Mouse (Mus musculus): ENCODE results near the gene Zfp30. TPM values are rescaled to one million over a fixed set of nuclear protein-coding genes. Genes with fewer than 3 reads are reported as not detected.
A peak's percentile ranks its signal among the peaks of the same experiment; 100 is the strongest.

Gene Zfp30
- polyA plus RNA-seq, 1 experiment, result 2.4 TPM

- Histone ChIP-seq H3K27me3 (ENCODE audit: control insufficient read depth, insufficient read depth, low read length, poor library complexity, severe bottlenecking) (no peaks in the 10 kb centered on the region), H3K9me3 (replicated peaks; ENCODE audit: control insufficient read depth, insufficient read depth, low read length, poor library complexity, severe bottlenecking) (no peaks in the 10 kb centered on the region), H3K4me1 (ENCODE audit: control insufficient read depth, insufficient read depth, low read length) (no peaks in the 10 kb centered on the region), H3K4me3 (ENCODE audit: low read depth, low read length) (peak within 1 kb of the TSS; percentile 95), H3K36me3 (ENCODE audit: control insufficient read depth, insufficient read depth, low read length, poor library complexity, severe bottlenecking) (peaks cover 5% of the 10 kb centered on the region; the same call in 1 of the 2 replicates), H3K27ac (ENCODE audit: insufficient read depth, low read length) (peak within 1 kb of the TSS; percentile 81; the same call in 1 of the 2 replicates), H3K9ac (ENCODE audit: low read depth, poor library complexity, severe bottlenecking) (peak within 1 kb of the TSS; percentile 87)
- TF ChIP-seq EP300 (IDR thresholded peaks at IDR 0.05; ENCODE audit: insufficient read depth, low read depth, low read length), result no peak
- TF ChIP-seq CTCF (IDR thresholded peaks at IDR 0.05; ENCODE audit: low read depth, low read length), result no peak
- no peak for TF ChIP-seq POLR2A (IDR thresholded peaks at IDR 0.05; ENCODE audit: insufficient read depth, low read length)
Measured at GRCm38 (mm10) chr7:29768090-29768900, 15.5 kb upstream of the Zfp30 start, which contains the start of gene Zfp84. Gene Zfp84, plus strand, starts transcription at chr7:29768552.

- Histone ChIP-seq H3K9me3 (replicated peaks; ENCODE audit: control insufficient read depth, insufficient read depth, low read length, poor library complexity, severe bottlenecking) (no peaks in the 10 kb centered on the region), H3K36me3 (ENCODE audit: control insufficient read depth, insufficient read depth, low read length, poor library complexity, severe bottlenecking) (peaks cover 8% of the 10 kb centered on the region), H3K4me3 (ENCODE audit: low read depth, low read length) (peak overlapping the region; percentile 95), H3K9ac (ENCODE audit: low read depth, poor library complexity, severe bottlenecking) (peak overlapping the region; percentile 87), H3K27ac (ENCODE audit: insufficient read depth, low read length) (no peak overlapping the region), H3K27me3 (ENCODE audit: control insufficient read depth, insufficient read depth, low read length, poor library complexity, severe bottlenecking) (no peaks in the 10 kb centered on the region), H3K4me1 (ENCODE audit: control insufficient read depth, insufficient read depth, low read length) (no peaks in the 10 kb centered on the region)
- TF ChIP-seq POLR2A (IDR thresholded peaks at IDR 0.05; ENCODE audit: insufficient read depth, low read length), result no peak
- no peak for TF ChIP-seq CTCF (IDR thresholded peaks at IDR 0.05; ENCODE audit: low read depth, low read length)
- no peak for TF ChIP-seq EP300 (IDR thresholded peaks at IDR 0.05; ENCODE audit: insufficient read depth, low read depth, low read length)
Measured at GRCm38 (mm10) chr7:29768980-29769379, 14.8 kb upstream of the Zfp30 start.

GRCm38 (mm10) chr7:29773503-29773902 lies 10.3 kb upstream of the Zfp30 start:
- Histone ChIP-seq H3K4me3 (ENCODE audit: low read depth, low read length) (no peak overlapping the region), H3K9me3 (replicated peaks; ENCODE audit: control insufficient read depth, insufficient read depth, low read length, poor library complexity, severe bottlenecking) (no peaks in the 10 kb centered on the region), H3K36me3 (ENCODE audit: control insufficient read depth, insufficient read depth, low read length, poor library complexity, severe bottlenecking) (peaks cover 45% of the 10 kb centered on the region), H3K9ac (ENCODE audit: low read depth, poor library complexity, severe bottlenecking) (no peak overlapping the region), H3K27ac (ENCODE audit: insufficient read depth, low read length) (no peak overlapping the region), H3K4me1 (ENCODE audit: control insufficient read depth, insufficient read depth, low read length) (no peaks in the 10 kb centered on the region), H3K27me3 (ENCODE audit: control insufficient read depth, insufficient read depth, low read length, poor library complexity, severe bottlenecking) (no peaks in the 10 kb centered on the region)
- TF ChIP-seq POLR2A (IDR thresholded peaks at IDR 0.05; ENCODE audit: insufficient read depth, low read length), result no peak
- no peak for TF ChIP-seq EP300 (IDR thresholded peaks at IDR 0.05; ENCODE audit: insufficient read depth, low read depth, low read length)
- no peak for TF ChIP-seq CTCF (IDR thresholded peaks at IDR 0.05; ENCODE audit: low read depth, low read length)

DNA sequence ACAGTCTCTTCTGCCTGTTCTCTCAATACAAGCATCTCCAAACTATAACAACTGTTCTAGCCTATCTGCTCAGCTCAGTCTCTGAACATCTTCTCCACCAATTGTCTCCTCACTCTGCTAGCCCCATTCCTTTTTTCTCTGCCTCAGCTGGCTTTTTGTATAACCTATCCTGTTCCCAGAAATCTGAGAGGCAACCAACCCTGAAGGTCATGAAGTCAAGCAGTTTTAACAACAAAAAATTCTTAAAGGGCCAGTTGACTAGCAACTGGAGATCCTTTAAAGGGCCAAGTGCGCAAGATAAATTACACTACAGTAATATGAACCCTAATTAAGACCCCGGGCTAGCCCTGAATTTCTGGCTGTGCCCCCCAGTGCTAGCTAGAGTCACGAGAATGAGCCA lies 9.4 kb upstream of the Zfp30 start:
- no peak overlapping the region for H3K4me3 ChIP-seq (ENCODE audit: low read depth, low read length)
- no peaks in the 10 kb centered on the region for H3K9me3 ChIP-seq (replicated peaks; ENCODE audit: control insufficient read depth, insufficient read depth, low read length, poor library complexity, severe bottlenecking)
- H3K4me1 ChIP-seq (ENCODE audit: control insufficient read depth, insufficient read depth, low read length), result no peaks in the 10 kb centered on the region
- H3K36me3 ChIP-seq (ENCODE audit: control insufficient read depth, insufficient read depth, low read length, poor library complexity, severe bottlenecking), result peaks cover 45% of the 10 kb centered on the region
- no peak overlapping the region for H3K9ac ChIP-seq (ENCODE audit: low read depth, poor library complexity, severe bottlenecking)
- no peaks in the 10 kb centered on the region for H3K27me3 ChIP-seq (ENCODE audit: control insufficient read depth, insufficient read depth, low read length, poor library complexity, severe bottlenecking)
- H3K27ac ChIP-seq (ENCODE audit: insufficient read depth, low read length), result no peak overlapping the region
- TF ChIP-seq POLR2A (IDR thresholded peaks at IDR 0.05; ENCODE audit: insufficient read depth, low read length) (no peak), CTCF (IDR thresholded peaks at IDR 0.05; ENCODE audit: low read depth, low read length) (no peak), EP300 (IDR thresholded peaks at IDR 0.05; ENCODE audit: insufficient read depth, low read depth, low read length) (no peak)

DNA sequence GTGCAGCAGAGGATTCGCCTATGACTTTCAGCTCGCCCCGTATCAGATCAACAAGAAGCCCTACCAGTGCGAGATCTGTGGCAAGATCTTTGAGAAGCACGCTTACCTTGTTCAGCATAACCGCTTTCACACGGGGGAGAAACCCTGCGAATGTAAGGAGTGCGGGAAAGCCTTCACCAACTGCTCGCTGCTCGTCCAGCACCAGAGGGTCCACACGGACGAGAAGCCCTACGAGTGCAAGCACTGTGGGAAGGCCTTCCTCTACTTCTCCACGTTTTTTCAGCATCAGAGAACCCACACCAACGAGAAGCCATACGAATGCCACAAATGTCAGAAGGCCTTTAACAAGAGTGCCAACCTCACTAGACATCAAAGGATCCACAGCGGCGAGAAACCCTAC lies 7.2 kb upstream of the Zfp30 start:
- no peak for TF ChIP-seq CTCF (IDR thresholded peaks at IDR 0.05; ENCODE audit: low read depth, low read length)
- no peak for TF ChIP-seq POLR2A (IDR thresholded peaks at IDR 0.05; ENCODE audit: insufficient read depth, low read length)
- no peak for TF ChIP-seq EP300 (IDR thresholded peaks at IDR 0.05; ENCODE audit: insufficient read depth, low read depth, low read length)
- Histone ChIP-seq H3K9ac (ENCODE audit: low read depth, poor library complexity, severe bottlenecking) (no peak overlapping the region), H3K27ac (ENCODE audit: insufficient read depth, low read length) (no peak overlapping the region), H3K36me3 (ENCODE audit: control insufficient read depth, insufficient read depth, low read length, poor library complexity, severe bottlenecking) (peaks cover 42% of the 10 kb centered on the region), H3K4me1 (ENCODE audit: control insufficient read depth, insufficient read depth, low read length) (no peaks in the 10 kb centered on the region), H3K4me3 (ENCODE audit: low read depth, low read length) (no peak overlapping the region), H3K9me3 (replicated peaks; ENCODE audit: control insufficient read depth, insufficient read depth, low read length, poor library complexity, severe bottlenecking) (no peaks in the 10 kb centered on the region), H3K27me3 (ENCODE audit: control insufficient read depth, insufficient read depth, low read length, poor library complexity, severe bottlenecking) (no peaks in the 10 kb centered on the region)

GRCm38 (mm10) chr7:29777372-29777771 lies 6.4 kb upstream of the Zfp30 start:
- TF ChIP-seq CTCF (IDR thresholded peaks at IDR 0.05; ENCODE audit: low read depth, low read length), result no peak
- no peak for TF ChIP-seq POLR2A (IDR thresholded peaks at IDR 0.05; ENCODE audit: insufficient read depth, low read length)
- TF ChIP-seq EP300 (IDR thresholded peaks at IDR 0.05; ENCODE audit: insufficient read depth, low read depth, low read length), result no peak

More at GRCm38 (mm10) chr7:29777372-29777771, 6.4 kb upstream of the Zfp30 start:
- no peaks in the 10 kb centered on the region for H3K4me1 ChIP-seq (ENCODE audit: control insufficient read depth, insufficient read depth, low read length)
- no peak overlapping the region for H3K4me3 ChIP-seq (ENCODE audit: low read depth, low read length)
- no peaks in the 10 kb centered on the region for H3K27me3 ChIP-seq (ENCODE audit: control insufficient read depth, insufficient read depth, low read length, poor library complexity, severe bottlenecking)
- H3K9me3 ChIP-seq (replicated peaks; ENCODE audit: control insufficient read depth, insufficient read depth, low read length, poor library complexity, severe bottlenecking), result no peaks in the 10 kb centered on the region
- H3K9ac ChIP-seq (ENCODE audit: low read depth, poor library complexity, severe bottlenecking), result no peak overlapping the region
- H3K27ac ChIP-seq (ENCODE audit: insufficient read depth, low read length), result no peak overlapping the region
- H3K36me3 ChIP-seq (ENCODE audit: control insufficient read depth, insufficient read depth, low read length, poor library complexity, severe bottlenecking), result peaks cover 40% of the 10 kb centered on the region

All from ES-Bruce4 (cell line).